Mouse (Mus musculus) small intestine, adult 2 months (tissue): Measurements from ENCODE around the gene Gpr4. TPM values are rescaled to one million over a fixed set of nuclear protein-coding genes. Genes with fewer than 3 reads are reported as not detected.

Source experiments
- H3K27ac ChIP-seq: fragments of 200-500 bp; 2 replicates; pipeline ENCODE4 v1.5.1; 2012; ENCODE audit warnings: low read depth, low read length, control low read depth, inconsistent platforms; ENCODE audit not compliant: insufficient read depth
- H3K27me3 ChIP-seq: fragments of 200-500 bp; 2 replicates; pipeline ENCODE4 v1.6.1; 2012; ENCODE audit warnings: mild to moderate bottlenecking, moderate library complexity, low read length, inconsistent platforms; ENCODE audit not compliant: control insufficient read depth, insufficient read depth
- H3K36me3 ChIP-seq: fragments of 200-500 bp; 2 replicates; pipeline ENCODE4 v1.6.1; 2012; ENCODE audit warnings: mild to moderate bottlenecking, low read length, control low read depth, inconsistent platforms; ENCODE audit not compliant: control insufficient read depth, insufficient read depth
- H3K4me1 ChIP-seq: fragments of 200-500 bp; 2 replicates; pipeline ENCODE4 v1.6.1; 2012; ENCODE audit warnings: low read length, inconsistent platforms, mixed read lengths; ENCODE audit not compliant: control insufficient read depth, insufficient read depth, insufficient read length
- H3K4me3 ChIP-seq: fragments of 200-500 bp; 2 replicates; pipeline ENCODE4 v1.5.1; 2012; ENCODE audit warnings: low read depth, mild to moderate bottlenecking, control low read depth, inconsistent platforms, low read length, moderate library complexity
- CTCF ChIP-seq: fragments of 200-500 bp; IDR thresholded peaks from 2 replicates; pipeline ENCODE4 v1.5.1; 2012; ENCODE audit warnings: low read depth, mild to moderate bottlenecking, control low read depth, inconsistent platforms, low read length, moderate library complexity, mixed read lengths; ENCODE audit not compliant: insufficient replicate concordance, insufficient read length; ENCODE audit errors: extremely low read depth
- POLR2A ChIP-seq: fragments of 200-500 bp; IDR thresholded peaks from 2 replicates; pipeline ENCODE4 v1.6.1; 2012; ENCODE audit warnings: low read depth, mild to moderate bottlenecking, control low read depth, inconsistent platforms, low read length, moderate library complexity
- WGBS: fragments of 180-500 bp; shearing (Covaris S2); methylation state at CpG from one replicate; pipeline ENCODE4 v1.1.7; 2018; 5-methylcytosine and 5-hydroxymethylcytosine counted together
- polyA plus RNA-seq: library from polyadenylated mRNA; depleted of rRNA; stranded (reverse); fragments of >200 nt; gene quantifications from 2 replicates; pipeline ENCODE4 v1.2.3, GENCODE M21; 2012

Gpr4 gene
- polyA plus RNA-seq, 1 experiment, result 4.4 TPM

- TF ChIP-seq POLR2A (no peak), CTCF (no peak)
- Histone ChIP-seq H3K27ac (peak overlapping the region; percentile 96), H3K36me3 (no peaks in the 10 kb centered on the region), H3K4me3 (no peak overlapping the region), H3K4me1 (peaks cover 49% of the 10 kb centered on the region), H3K27me3 (no peaks in the 10 kb centered on the region)
- 29% methylated on average over 2 of the region's 2 CpGs for WGBS
These were observed 22.8 kb downstream of the Gpr4 start for GRCm38 (mm10) chr7:19235092-19235671.

- Histone ChIP-seq H3K36me3 (no peaks in the 10 kb centered on the region), H3K4me1 (peaks cover 45% of the 10 kb centered on the region), H3K4me3 (no peak overlapping the region), H3K27me3 (no peaks in the 10 kb centered on the region), H3K27ac (peak overlapping the region; percentile 53)
- TF ChIP-seq CTCF, result no peak
- TF ChIP-seq POLR2A, result no peak
- WGBS, result 33% methylated on average over 2 of the region's 2 CpGs
These were observed 24.1 kb downstream of the Gpr4 start for GRCm38 (mm10) chr7:19236411-19236810.

- Histone ChIP-seq H3K4me3 (no peak overlapping the region), H3K36me3 (no peaks in the 10 kb centered on the region), H3K27ac (no peak overlapping the region), H3K4me1 (peaks cover 29% of the 10 kb centered on the region), H3K27me3 (no peaks in the 10 kb centered on the region)
- 91% methylated on average over 4 of the region's 4 CpGs for WGBS
- TF ChIP-seq CTCF, result no peak
- TF ChIP-seq POLR2A, result no peak
These were observed 26.0 kb downstream of the Gpr4 start for GRCm38 (mm10) chr7:19238344-19238743.

GRCm38 (mm10) chr7:19239423-19239822 is 27.1 kb downstream of the Gpr4 start:
- Histone ChIP-seq H3K27ac (no peak overlapping the region), H3K36me3 (no peaks in the 10 kb centered on the region), H3K4me3 (no peak overlapping the region), H3K27me3 (no peaks in the 10 kb centered on the region), H3K4me1 (peaks cover 31% of the 10 kb centered on the region)
- WGBS, result 0% methylated on average over 1 of the region's 1 CpGs
- TF ChIP-seq CTCF (peak; percentile 95; the same call in 1 of the 2 replicates), POLR2A (no peak)

- Histone ChIP-seq H3K4me3 (no peak overlapping the region), H3K27me3 (no peaks in the 10 kb centered on the region), H3K36me3 (peaks cover 4% of the 10 kb centered on the region), H3K27ac (no peak overlapping the region), H3K4me1 (peaks cover 28% of the 10 kb centered on the region)
- WGBS, result 38% methylated on average over 4 of the region's 4 CpGs
- TF ChIP-seq CTCF (no peak), POLR2A (no peak)
These were observed 27.6 kb downstream of the Gpr4 start for GRCm38 (mm10) chr7:19239986-19240385.

- 38% methylated on average over 8 of the region's 8 CpGs for WGBS
- Histone ChIP-seq H3K27ac (peak overlapping the region; percentile 71), H3K36me3 (peaks cover 14% of the 10 kb centered on the region), H3K4me3 (no peak overlapping the region), H3K4me1 (peaks cover 24% of the 10 kb centered on the region), H3K27me3 (no peaks in the 10 kb centered on the region)
- TF ChIP-seq CTCF, result no peak
- TF ChIP-seq POLR2A, result no peak
These were observed 28.6 kb downstream of the Gpr4 start for GRCm38 (mm10) chr7:19240905-19241463.

- Histone ChIP-seq H3K27ac (no peak overlapping the region), H3K36me3 (peaks cover 16% of the 10 kb centered on the region), H3K4me3 (no peak overlapping the region), H3K4me1 (peaks cover 19% of the 10 kb centered on the region), H3K27me3 (no peaks in the 10 kb centered on the region)
- TF ChIP-seq CTCF, result no peak
- TF ChIP-seq POLR2A, result no peak
- 94% methylated on average over 1 of the region's 1 CpGs for WGBS
These were observed 29.7 kb downstream of the Gpr4 start for GRCm38 (mm10) chr7:19242005-19242404.
